Mouse (Mus musculus) spleen, adult 2 months (tissue): ENCODE results near the gene Gm20219.

Experiments used
- CTCF ChIP-seq: fragments of 200-500 bp; IDR thresholded peaks from 2 replicates; pipeline ENCODE4 v1.5.1; 2011; ENCODE audit warnings: mild to moderate bottlenecking, inconsistent platforms; ENCODE audit not compliant: insufficient read depth, insufficient read length, insufficient replicate concordance; ENCODE audit errors: extremely low read depth
- POLR2A ChIP-seq: fragments of 200-500 bp; IDR thresholded peaks from 2 replicates; pipeline ENCODE4 v1.6.1; 2011; ENCODE audit warnings: low read depth, low read length, inconsistent platforms

DNA sequence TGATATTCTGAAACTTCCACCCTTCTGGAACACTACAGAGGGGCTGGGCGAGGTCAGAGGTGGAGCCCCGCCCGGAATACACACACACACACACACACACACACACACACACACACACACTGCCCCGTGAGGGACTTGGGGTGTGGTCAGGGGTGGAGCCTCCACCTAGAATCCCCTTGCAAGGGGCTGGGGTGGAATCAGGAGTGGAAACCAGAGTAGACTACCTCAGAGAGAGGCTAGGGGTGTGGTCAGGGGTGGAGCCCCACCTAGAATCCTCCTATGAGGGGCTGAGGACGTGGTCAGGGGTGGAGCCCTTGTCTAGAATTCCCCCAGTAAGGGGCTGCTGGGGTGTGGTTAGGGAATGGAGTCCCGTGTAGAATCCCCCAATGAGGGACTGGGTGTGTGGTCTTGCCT, 13.6 kb downstream of the Gm20219 start:
- TF ChIP-seq CTCF (no peak), POLR2A (no peak)
